Mouse (Mus musculus) small intestine, adult 2 months (tissue): ENCODE results near the gene Rxfp4. TPM values are rescaled to one million over a fixed set of nuclear protein-coding genes. Genes with fewer than 3 reads are reported as not detected.
A peak's percentile ranks its signal among the peaks of the same experiment; 100 is the strongest.

ENCODE experiments used
- H3K27ac ChIP-seq: fragments of 200-500 bp; 2 replicates; pipeline ENCODE4 v1.5.1; 2012; ENCODE audit warnings: low read depth, low read length, control low read depth, inconsistent platforms; ENCODE audit not compliant: insufficient read depth
- H3K27me3 ChIP-seq: fragments of 200-500 bp; 2 replicates; pipeline ENCODE4 v1.6.1; 2012; ENCODE audit warnings: mild to moderate bottlenecking, moderate library complexity, low read length, inconsistent platforms; ENCODE audit not compliant: control insufficient read depth, insufficient read depth
- H3K36me3 ChIP-seq: fragments of 200-500 bp; 2 replicates; pipeline ENCODE4 v1.6.1; 2012; ENCODE audit warnings: mild to moderate bottlenecking, low read length, control low read depth, inconsistent platforms; ENCODE audit not compliant: control insufficient read depth, insufficient read depth
- H3K4me1 ChIP-seq: fragments of 200-500 bp; 2 replicates; pipeline ENCODE4 v1.6.1; 2012; ENCODE audit warnings: low read length, inconsistent platforms, mixed read lengths; ENCODE audit not compliant: control insufficient read depth, insufficient read depth, insufficient read length
- H3K4me3 ChIP-seq: fragments of 200-500 bp; 2 replicates; pipeline ENCODE4 v1.5.1; 2012; ENCODE audit warnings: low read depth, mild to moderate bottlenecking, control low read depth, inconsistent platforms, low read length, moderate library complexity
- CTCF ChIP-seq: fragments of 200-500 bp; IDR thresholded peaks from 2 replicates; pipeline ENCODE4 v1.5.1; 2012; ENCODE audit warnings: low read depth, mild to moderate bottlenecking, control low read depth, inconsistent platforms, low read length, moderate library complexity, mixed read lengths; ENCODE audit not compliant: insufficient replicate concordance, insufficient read length; ENCODE audit errors: extremely low read depth
- POLR2A ChIP-seq: fragments of 200-500 bp; IDR thresholded peaks from 2 replicates; pipeline ENCODE4 v1.6.1; 2012; ENCODE audit warnings: low read depth, mild to moderate bottlenecking, control low read depth, inconsistent platforms, low read length, moderate library complexity
- WGBS: fragments of 180-500 bp; shearing (Covaris S2); methylation state at CpG from one replicate; pipeline ENCODE4 v1.1.7; 2018; 5-methylcytosine and 5-hydroxymethylcytosine counted together
- polyA plus RNA-seq: library from polyadenylated mRNA; depleted of rRNA; stranded (reverse); fragments of >200 nt; gene quantifications from 2 replicates; pipeline ENCODE4 v1.2.3, GENCODE M21; 2012

Rxfp4 gene
- polyA plus RNA-seq, 1 experiment = not detected

DNA sequence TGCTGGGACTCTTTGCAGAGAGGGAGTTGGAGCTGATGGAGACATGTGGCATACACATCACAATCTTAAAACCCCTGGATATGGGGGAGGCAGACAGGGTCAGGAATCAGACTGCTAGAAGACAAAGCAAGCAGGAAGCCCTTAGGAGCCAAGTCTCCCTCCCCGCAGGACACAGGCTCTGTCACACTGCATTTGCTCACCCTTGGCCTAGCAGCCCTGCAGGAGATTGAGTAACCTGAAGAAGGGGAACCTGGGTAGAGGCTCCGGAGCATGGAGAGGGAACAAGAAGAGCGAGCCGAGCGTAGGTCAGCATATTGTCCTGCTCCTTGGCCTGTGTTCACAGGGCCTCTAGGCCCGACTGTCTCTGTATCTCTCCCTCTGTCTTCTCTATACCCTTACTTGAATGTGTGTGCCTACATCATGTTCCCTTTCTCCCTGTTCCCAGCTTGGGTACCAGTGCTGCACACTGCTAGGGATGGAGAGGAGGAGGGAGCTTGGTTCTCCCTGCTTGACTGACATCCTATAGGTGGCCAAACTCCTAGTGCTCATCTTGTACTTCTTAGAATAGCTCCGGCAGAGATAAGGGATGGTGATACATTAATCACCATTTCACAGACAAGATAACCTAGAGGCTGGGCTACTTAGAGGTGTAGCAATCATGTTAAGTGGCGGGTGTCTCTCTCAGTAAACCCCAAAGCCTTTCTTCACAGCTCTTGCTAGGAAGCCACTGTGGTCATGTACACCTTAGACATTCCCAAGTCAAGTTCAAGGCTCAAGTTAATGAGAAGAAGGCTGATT lies 34.7 kb downstream of the Rxfp4 start:
- Histone ChIP-seq H3K27ac (no peak overlapping the region), H3K36me3 (peaks cover 18% of the 10 kb centered on the region), H3K27me3 (no peaks in the 10 kb centered on the region), H3K4me3 (no peak overlapping the region), H3K4me1 (peaks cover 3% of the 10 kb centered on the region; the same call in 1 of the 2 replicates)
- no peak for TF ChIP-seq CTCF
- TF ChIP-seq POLR2A = no peak
- 81% methylated on average over 8 of the region's 8 CpGs for WGBS

- Histone ChIP-seq H3K27ac (peak overlapping the region; percentile 17; the same call in 1 of the 2 replicates), H3K4me1 (peaks cover 3% of the 10 kb centered on the region; the same call in 1 of the 2 replicates), H3K27me3 (no peaks in the 10 kb centered on the region), H3K4me3 (peak overlapping the region; percentile 41; the same call in 1 of the 2 replicates), H3K36me3 (peaks cover 19% of the 10 kb centered on the region)
- WGBS = 72% methylated on average over 3 of the region's 3 CpGs
- TF ChIP-seq CTCF (no peak), POLR2A (no peak)
Measured at GRCm38 (mm10) chr3:88616951-88617500, 35.9 kb downstream of the Rxfp4 start.

GRCm38 (mm10) chr3:88615902-88616391 lies 37.0 kb downstream of the Rxfp4 start:
- Histone ChIP-seq H3K36me3 (peaks cover 24% of the 10 kb centered on the region), H3K4me1 (peaks cover 3% of the 10 kb centered on the region; the same call in 1 of the 2 replicates), H3K27ac (peak overlapping the region; percentile 17; the same call in 1 of the 2 replicates), H3K4me3 (peak overlapping the region; percentile 41), H3K27me3 (no peaks in the 10 kb centered on the region)
- TF ChIP-seq CTCF = no peak
- no peak for TF ChIP-seq POLR2A
- WGBS = 73% methylated on average over 9 of the region's 9 CpGs

GRCm38 (mm10) chr3:88615117-88615516 lies 37.8 kb downstream of the Rxfp4 start:
- H3K4me3 ChIP-seq = no peak overlapping the region
- no peaks in the 10 kb centered on the region for H3K27me3 ChIP-seq
- TF ChIP-seq CTCF (no peak), POLR2A (no peak)
- H3K4me1 ChIP-seq = peaks cover 3% of the 10 kb centered on the region; the same call in 1 of the 2 replicates
- WGBS = 32% methylated on average over 5 of the region's 5 CpGs
- peaks cover 24% of the 10 kb centered on the region for H3K36me3 ChIP-seq
- H3K27ac ChIP-seq = no peak overlapping the region

DNA sequence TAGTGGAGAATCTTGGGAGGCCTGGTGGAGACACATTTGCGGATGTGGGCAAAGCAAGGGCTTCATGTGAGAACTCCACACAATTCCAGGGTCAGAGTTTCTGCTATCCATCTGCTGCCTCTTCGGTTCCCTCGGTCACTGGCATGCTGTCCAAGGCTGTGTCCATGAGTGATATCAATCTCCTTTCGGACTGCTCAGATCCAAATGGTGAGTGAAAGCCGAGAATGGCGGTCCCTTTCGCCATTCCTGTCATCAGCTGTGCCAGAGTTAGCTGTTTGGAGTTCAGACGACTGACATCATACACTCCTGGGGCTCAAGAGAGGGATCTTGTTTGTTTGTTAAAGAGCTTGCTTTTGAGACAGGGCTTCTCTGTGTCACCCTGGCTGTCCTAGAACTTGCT lies 38.5 kb downstream of the Rxfp4 start:
- Histone ChIP-seq H3K36me3 (peaks cover 23% of the 10 kb centered on the region), H3K4me3 (no peak overlapping the region), H3K27ac (no peak overlapping the region), H3K4me1 (peaks cover 3% of the 10 kb centered on the region; the same call in 1 of the 2 replicates), H3K27me3 (no peaks in the 10 kb centered on the region)
- no peak for TF ChIP-seq CTCF
- TF ChIP-seq POLR2A = no peak
- WGBS = 87% methylated on average over 8 of the region's 8 CpGs

- WGBS = 71% methylated on average over 4 of the region's 4 CpGs
- no peaks in the 10 kb centered on the region for H3K27me3 ChIP-seq
- peaks cover 10% of the 10 kb centered on the region for H3K36me3 ChIP-seq
- no peak for TF ChIP-seq CTCF
- no peak for TF ChIP-seq POLR2A
- H3K4me1 ChIP-seq = peaks cover 2% of the 10 kb centered on the region; the same call in 1 of the 2 replicates
- H3K4me3 ChIP-seq = no peak overlapping the region
- no peak overlapping the region for H3K27ac ChIP-seq
Measured at GRCm38 (mm10) chr3:88609066-88609465, 43.9 kb downstream of the Rxfp4 start.

DNA sequence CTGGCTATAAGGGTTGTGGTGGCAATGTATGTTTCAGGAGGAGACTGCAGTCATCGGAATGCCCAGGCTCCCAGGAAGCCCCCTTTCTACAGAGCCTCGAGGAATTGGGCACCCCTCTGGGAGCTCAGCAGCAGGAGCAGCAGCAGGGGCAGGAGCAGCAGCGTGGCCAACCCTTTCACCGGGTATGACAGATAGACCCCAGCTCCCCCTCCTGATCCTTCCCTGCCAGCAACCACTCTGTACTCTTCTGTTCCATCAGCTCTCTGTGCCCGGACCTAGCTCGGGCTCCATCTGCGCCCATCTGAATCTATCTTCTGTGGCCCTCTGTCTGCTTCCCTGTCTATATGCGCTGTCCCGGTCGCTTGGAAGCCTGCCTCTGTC lies 45.2 kb downstream of the Rxfp4 start:
- peak overlapping the region; percentile 13 for H3K4me3 ChIP-seq
- no peak overlapping the region for H3K27ac ChIP-seq
- peaks cover 8% of the 10 kb centered on the region for H3K36me3 ChIP-seq
- WGBS = 43% methylated on average over 10 of the region's 10 CpGs
- H3K27me3 ChIP-seq = no peaks in the 10 kb centered on the region
- TF ChIP-seq CTCF (no peak), POLR2A (no peak)
- H3K4me1 ChIP-seq = peaks cover 2% of the 10 kb centered on the region; the same call in 1 of the 2 replicates
